Mouse (Mus musculus): ENCODE data around the gene Herc6. TPM values are rescaled to one million over a fixed set of nuclear protein-coding genes. Genes with fewer than 3 reads are reported as not detected.
A peak's percentile ranks its signal among the peaks of the same experiment; 100 is the strongest.

The Herc6 gene
- polyA plus RNA-seq, 1 experiment = 13.8 TPM

DNA sequence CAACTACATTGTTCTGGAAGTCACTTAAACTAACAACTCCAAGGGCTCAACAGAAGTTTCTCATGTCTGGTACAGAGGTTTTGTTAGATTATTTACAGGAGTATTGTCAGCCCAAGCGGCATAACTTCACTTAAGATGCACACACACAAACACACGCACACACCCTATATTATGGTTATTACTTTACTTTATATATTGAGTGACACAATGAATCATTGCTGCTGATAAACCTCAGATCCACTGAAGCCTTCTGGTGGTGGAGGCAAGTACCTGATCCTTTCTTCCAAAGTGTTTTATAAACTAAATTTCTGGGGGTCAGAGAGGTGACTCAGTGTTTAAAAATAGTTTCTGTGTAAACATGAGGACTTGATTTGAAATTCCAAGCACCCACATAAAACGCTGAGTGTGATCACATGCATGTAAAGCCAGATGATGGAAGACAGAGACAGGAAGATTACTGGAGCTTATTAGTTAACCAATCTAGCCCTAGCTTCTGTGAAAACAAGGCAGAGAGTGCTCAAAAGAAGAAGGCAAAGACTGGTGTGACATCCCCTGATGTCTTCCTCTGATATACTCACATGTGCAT is 29.5 kb upstream of the Herc6 start:
- Histone ChIP-seq H3K27me3 (ENCODE audit: control insufficient read depth, insufficient read depth, low read length) (no peaks in the 10 kb centered on the region), H3K36me3 (ENCODE audit: control insufficient read depth, insufficient read depth, low read length) (no peaks in the 10 kb centered on the region), H3K4me1 (ENCODE audit: control insufficient read depth, insufficient read depth, insufficient read length, low read length) (peaks cover 4% of the 10 kb centered on the region; the same call in 1 of the 2 replicates), H3K4me3 (ENCODE audit: low read depth, low read length) (no peak overlapping the region), H3K27ac (ENCODE audit: insufficient read depth, low read depth, low read length) (peak overlapping the region; percentile 37; the same call in 1 of the 2 replicates)
- no peak for TF ChIP-seq CTCF (IDR thresholded peaks at IDR 0.05; ENCODE audit: extremely low read depth, insufficient read length, insufficient replicate concordance, low read depth, low read length)
- no peak for TF ChIP-seq POLR2A (IDR thresholded peaks at IDR 0.05; ENCODE audit: low read depth, low read length)
- 14% methylated on average over 3 of the region's 3 CpGs for WGBS

GRCm38 (mm10) chr6:57557796-57558317 is 22.9 kb upstream of the Herc6 start:
- H3K4me3 ChIP-seq (ENCODE audit: low read depth, low read length) = no peak overlapping the region
- H3K27me3 ChIP-seq (ENCODE audit: control insufficient read depth, insufficient read depth, low read length) = no peaks in the 10 kb centered on the region
- no peak overlapping the region; the same call in 1 of the 2 replicates for H3K27ac ChIP-seq (ENCODE audit: insufficient read depth, low read depth, low read length)
- H3K36me3 ChIP-seq (ENCODE audit: control insufficient read depth, insufficient read depth, low read length) = no peaks in the 10 kb centered on the region
- WGBS = 24% methylated on average over 4 of the region's 4 CpGs
- H3K4me1 ChIP-seq (ENCODE audit: control insufficient read depth, insufficient read depth, insufficient read length, low read length) = 0 out of 2 replicates have a peak, but pooled peaks cover 2% of the 10 kb centered on the region
- TF ChIP-seq POLR2A (IDR thresholded peaks at IDR 0.05; ENCODE audit: low read depth, low read length) (no peak), CTCF (IDR thresholded peaks at IDR 0.05; ENCODE audit: extremely low read depth, insufficient read length, insufficient replicate concordance, low read depth, low read length) (no peak)

DNA sequence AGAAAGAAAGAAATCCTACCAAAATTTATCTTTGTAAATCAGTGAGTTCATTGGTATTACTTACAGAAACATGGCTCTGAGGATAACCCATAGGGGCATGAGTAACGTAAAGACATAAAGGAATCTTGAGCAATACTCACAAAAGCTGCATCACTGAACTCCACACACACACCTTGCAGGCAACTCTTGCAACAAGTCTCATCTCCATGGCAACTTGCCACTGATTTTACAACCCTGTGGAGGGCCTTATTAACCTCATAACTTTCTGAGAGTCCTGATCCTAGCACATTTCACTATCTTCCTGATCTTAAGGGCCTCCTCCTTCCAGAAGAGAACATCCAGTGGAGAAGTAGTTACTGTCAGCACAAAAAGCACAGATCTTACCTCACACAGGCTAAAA is 17.3 kb upstream of the Herc6 start:
- Histone ChIP-seq H3K27me3 (ENCODE audit: control insufficient read depth, insufficient read depth, low read length) (no peaks in the 10 kb centered on the region), H3K4me1 (ENCODE audit: control insufficient read depth, insufficient read depth, insufficient read length, low read length) (no peaks in the 10 kb centered on the region), H3K4me3 (ENCODE audit: low read depth, low read length) (no peak overlapping the region), H3K36me3 (ENCODE audit: control insufficient read depth, insufficient read depth, low read length) (no peaks in the 10 kb centered on the region), H3K27ac (ENCODE audit: insufficient read depth, low read depth, low read length) (no peak overlapping the region)
- WGBS = 91% methylated on average over 1 of the region's 1 CpGs
- TF ChIP-seq CTCF (IDR thresholded peaks at IDR 0.05; ENCODE audit: extremely low read depth, insufficient read length, insufficient replicate concordance, low read depth, low read length) (no peak), POLR2A (IDR thresholded peaks at IDR 0.05; ENCODE audit: low read depth, low read length) (no peak)

DNA sequence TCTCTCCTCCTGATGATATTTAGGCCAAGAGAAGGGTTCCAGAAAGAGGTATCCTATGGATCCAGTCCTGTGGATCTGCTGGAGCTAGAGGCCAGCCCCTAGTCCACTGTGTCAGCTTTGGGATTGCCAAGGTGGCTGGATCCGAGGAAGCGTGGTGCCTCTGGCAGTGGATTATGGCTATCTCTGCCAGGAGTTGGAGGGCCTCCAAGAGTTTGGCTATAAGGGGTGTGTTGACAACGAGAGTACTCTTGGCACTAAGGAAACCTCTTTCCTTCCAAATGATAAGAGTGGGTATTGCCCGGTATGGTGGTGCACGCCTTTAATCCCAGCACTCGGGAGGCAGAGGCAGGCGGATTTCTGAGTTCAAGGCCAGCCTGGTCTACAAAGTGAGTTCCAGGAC is 15.3 kb upstream of the Herc6 start:
- no peak for TF ChIP-seq POLR2A (IDR thresholded peaks at IDR 0.05; ENCODE audit: low read depth, low read length)
- no peak for TF ChIP-seq CTCF (IDR thresholded peaks at IDR 0.05; ENCODE audit: extremely low read depth, insufficient read length, insufficient replicate concordance, low read depth, low read length)
- H3K4me1 ChIP-seq (ENCODE audit: control insufficient read depth, insufficient read depth, insufficient read length, low read length) = no peaks in the 10 kb centered on the region
- 55% methylated on average over 7 of the region's 7 CpGs for WGBS
- H3K4me3 ChIP-seq (ENCODE audit: low read depth, low read length) = no peak overlapping the region
- no peaks in the 10 kb centered on the region for H3K27me3 ChIP-seq (ENCODE audit: control insufficient read depth, insufficient read depth, low read length)
- H3K36me3 ChIP-seq (ENCODE audit: control insufficient read depth, insufficient read depth, low read length) = no peaks in the 10 kb centered on the region
- no peak overlapping the region for H3K27ac ChIP-seq (ENCODE audit: insufficient read depth, low read depth, low read length)

GRCm38 (mm10) chr6:57567630-57568029 is 13.2 kb upstream of the Herc6 start:
- Histone ChIP-seq H3K27ac (ENCODE audit: insufficient read depth, low read depth, low read length) (no peak overlapping the region), H3K4me3 (ENCODE audit: low read depth, low read length) (no peak overlapping the region), H3K27me3 (ENCODE audit: control insufficient read depth, insufficient read depth, low read length) (no peaks in the 10 kb centered on the region), H3K4me1 (ENCODE audit: control insufficient read depth, insufficient read depth, insufficient read length, low read length) (no peaks in the 10 kb centered on the region), H3K36me3 (ENCODE audit: control insufficient read depth, insufficient read depth, low read length) (no peaks in the 10 kb centered on the region)
- TF ChIP-seq CTCF (IDR thresholded peaks at IDR 0.05; ENCODE audit: extremely low read depth, insufficient read length, insufficient replicate concordance, low read depth, low read length) (no peak), POLR2A (IDR thresholded peaks at IDR 0.05; ENCODE audit: low read depth, low read length) (no peak)
- 78% methylated on average over 2 of the region's 2 CpGs for WGBS

- no peaks in the 10 kb centered on the region for H3K4me1 ChIP-seq (ENCODE audit: control insufficient read depth, insufficient read depth, insufficient read length, low read length)
- H3K4me3 ChIP-seq (ENCODE audit: low read depth, low read length) = no peak overlapping the region
- H3K36me3 ChIP-seq (ENCODE audit: control insufficient read depth, insufficient read depth, low read length) = no peaks in the 10 kb centered on the region
- WGBS = 13% methylated on average over 6 of the region's 6 CpGs
- peak; percentile 26; the same call in 1 of the 2 replicates for TF ChIP-seq CTCF (IDR thresholded peaks at IDR 0.05; ENCODE audit: extremely low read depth, insufficient read length, insufficient replicate concordance, low read depth, low read length)
- TF ChIP-seq POLR2A (IDR thresholded peaks at IDR 0.05; ENCODE audit: low read depth, low read length) = no peak
- H3K27me3 ChIP-seq (ENCODE audit: control insufficient read depth, insufficient read depth, low read length) = no peaks in the 10 kb centered on the region
- no peak overlapping the region for H3K27ac ChIP-seq (ENCODE audit: insufficient read depth, low read depth, low read length)
These were observed 10.4 kb upstream of the Herc6 start for GRCm38 (mm10) chr6:57570170-57570974.

- H3K36me3 ChIP-seq (ENCODE audit: control insufficient read depth, insufficient read depth, low read length) = no peaks in the 10 kb centered on the region
- H3K27me3 ChIP-seq (ENCODE audit: control insufficient read depth, insufficient read depth, low read length) = no peaks in the 10 kb centered on the region
- TF ChIP-seq POLR2A (IDR thresholded peaks at IDR 0.05; ENCODE audit: low read depth, low read length) (no peak), CTCF (IDR thresholded peaks at IDR 0.05; ENCODE audit: extremely low read depth, insufficient read length, insufficient replicate concordance, low read depth, low read length) (no peak)
- no peak overlapping the region for H3K4me3 ChIP-seq (ENCODE audit: low read depth, low read length)
- H3K27ac ChIP-seq (ENCODE audit: insufficient read depth, low read depth, low read length) = no peak overlapping the region
- H3K4me1 ChIP-seq (ENCODE audit: control insufficient read depth, insufficient read depth, insufficient read length, low read length) = no peaks in the 10 kb centered on the region
These were observed 9.2 kb upstream of the Herc6 start for GRCm38 (mm10) chr6:57571587-57571986.
